Mouse (Mus musculus) cerebellum, adult 2 months (tissue): Measurements from ENCODE around the gene Arhgef7. TPM values are rescaled to one million over a fixed set of nuclear protein-coding genes. Genes with fewer than 3 reads are reported as not detected.
A peak's percentile ranks its signal among the peaks of the same experiment; 100 is the strongest.

ENCODE experiments used
- DNase-seq, 2 experiments: peaks; one replicate each; pipeline ENCODE4 v3.0.0; 2021
- H3K27ac ChIP-seq: fragments of 200-500 bp; 2 replicates; pipeline ENCODE4 v1.5.1; 2012; ENCODE audit warnings: low read length, control low read depth, inconsistent platforms; ENCODE audit not compliant: insufficient read depth
- H3K27me3 ChIP-seq: fragments of 200-500 bp; 2 replicates; pipeline ENCODE4 v1.6.1; 2012; ENCODE audit warnings: inconsistent platforms, mild to moderate bottlenecking, low read length, moderate library complexity; ENCODE audit not compliant: control insufficient read depth, insufficient read depth
- H3K4me1 ChIP-seq: fragments of 200-500 bp; 2 replicates; pipeline ENCODE4 v1.6.1; 2011; ENCODE audit warnings: low read length; ENCODE audit not compliant: control insufficient read depth, insufficient read depth
- H3K4me3 ChIP-seq: fragments of 200-500 bp; replicated peaks from 2 replicates; pipeline ENCODE3; 2011; ENCODE audit warnings: mild to moderate bottlenecking, low read depth, low read length, control low read depth; ENCODE audit not compliant: insufficient read depth
- CTCF ChIP-seq: fragments of 200-500 bp; IDR thresholded peaks from 2 replicates; pipeline ENCODE4 v1.5.1; 2011; ENCODE audit warnings: low read depth, mild to moderate bottlenecking, control low read depth, low read length, moderate library complexity, borderline replicate concordance; ENCODE audit not compliant: insufficient read depth
- POLR2A ChIP-seq: fragments of 200-500 bp; IDR thresholded peaks from 2 replicates; pipeline ENCODE4 v1.6.1; 2011; ENCODE audit warnings: low read length, control low read depth, borderline replicate concordance; ENCODE audit not compliant: insufficient read depth
- WGBS: fragments of 180-500 bp; shearing (Covaris S2); methylation state at CpG from one replicate; pipeline ENCODE4 v1.1.7; 2018; 5-methylcytosine and 5-hydroxymethylcytosine counted together
- polyA plus RNA-seq: library from polyadenylated mRNA; depleted of rRNA; stranded (reverse); fragments of >200 nt; gene quantifications from 2 replicates; pipeline ENCODE4 v1.2.3, GENCODE M21; 2012

Arhgef7 gene
- polyA plus RNA-seq, 1 experiment: 134 TPM

- WGBS: 75% methylated on average over 12 of the region's 12 CpGs
- TF ChIP-seq CTCF: no peak
- TF ChIP-seq POLR2A: no peak
- H3K27me3 ChIP-seq: no peaks in the 10 kb centered on the region
- H3K4me3 ChIP-seq: no peak overlapping the region
- no peak for DNase-seq
- H3K27ac ChIP-seq: no peak overlapping the region
- no peaks in the 10 kb centered on the region for H3K4me1 ChIP-seq
These were observed 21.7 kb upstream of the Arhgef7 start for GRCm38 (mm10) chr8:11705818-11706217.

GRCm38 (mm10) chr8:11707701-11708100 lies 19.8 kb upstream of the Arhgef7 start:
- TF ChIP-seq POLR2A: no peak
- Histone ChIP-seq H3K27ac (no peak overlapping the region), H3K4me3 (no peak overlapping the region), H3K4me1 (no peaks in the 10 kb centered on the region), H3K27me3 (no peaks in the 10 kb centered on the region)
- 21% methylated on average over 3 of the region's 3 CpGs for WGBS
- no peak for DNase-seq

GRCm38 (mm10) chr8:11708815-11709214 lies 18.7 kb upstream of the Arhgef7 start:
- no peak for DNase-seq
- Histone ChIP-seq H3K4me3 (no peak overlapping the region), H3K27ac (no peak overlapping the region), H3K4me1 (no peaks in the 10 kb centered on the region), H3K27me3 (no peaks in the 10 kb centered on the region)
- no peak for TF ChIP-seq CTCF
- no peak for TF ChIP-seq POLR2A
- 42% methylated on average over 2 of the region's 2 CpGs for WGBS

GRCm38 (mm10) chr8:11709542-11709941 lies 18.0 kb upstream of the Arhgef7 start:
- no peaks in the 10 kb centered on the region for H3K27me3 ChIP-seq
- no peaks in the 10 kb centered on the region for H3K4me1 ChIP-seq
- no peak overlapping the region for H3K4me3 ChIP-seq
- 81% methylated on average over 3 of the region's 3 CpGs for WGBS
- no peak overlapping the region for H3K27ac ChIP-seq
- no peak for DNase-seq
- TF ChIP-seq CTCF (no peak), POLR2A (no peak)

GRCm38 (mm10) chr8:11710415-11710814 lies 17.1 kb upstream of the Arhgef7 start:
- WGBS: 73% methylated on average over 5 of the region's 5 CpGs
- H3K4me3 ChIP-seq: no peak overlapping the region
- TF ChIP-seq POLR2A (no peak), CTCF (no peak)
- H3K27ac ChIP-seq: no peak overlapping the region
- H3K27me3 ChIP-seq: no peaks in the 10 kb centered on the region
- no peak for DNase-seq
- H3K4me1 ChIP-seq: no peaks in the 10 kb centered on the region

GRCm38 (mm10) chr8:11712244-11712643 lies 15.3 kb upstream of the Arhgef7 start:
- no peak overlapping the region for H3K27ac ChIP-seq
- no peaks in the 10 kb centered on the region for H3K27me3 ChIP-seq
- TF ChIP-seq POLR2A: no peak
- TF ChIP-seq CTCF: peak; percentile 19; the same call in 1 of the 2 replicates
- H3K4me1 ChIP-seq: no peaks in the 10 kb centered on the region
- 86% methylated on average over 6 of the region's 6 CpGs for WGBS
- no peak for DNase-seq
- H3K4me3 ChIP-seq: no peak overlapping the region

GRCm38 (mm10) chr8:11717194-11717593 lies 10.3 kb upstream of the Arhgef7 start:
- Histone ChIP-seq H3K4me1 (no peaks in the 10 kb centered on the region), H3K27ac (no peak overlapping the region), H3K4me3 (no peak overlapping the region), H3K27me3 (no peaks in the 10 kb centered on the region)
- no peak for DNase-seq
- TF ChIP-seq CTCF (no peak), POLR2A (no peak)
- 78% methylated on average over 4 of the region's 4 CpGs for WGBS

GRCm38 (mm10) chr8:11727273-11727650 lies 259 bp upstream of the Arhgef7 start:
- 3% methylated on average over 22 of the region's 22 CpGs for WGBS
- H3K4me1 ChIP-seq: peaks cover 11% of the 10 kb centered on the region
- TF ChIP-seq POLR2A: no peak
- H3K27me3 ChIP-seq: no peaks in the 10 kb centered on the region
- no peak for DNase-seq
- H3K4me3 ChIP-seq: peak overlapping the region; percentile 99
- peak overlapping the region; percentile 49; the same call in 1 of the 2 replicates for H3K27ac ChIP-seq
